Mouse (Mus musculus) CH12.LX (cell line): ENCODE measurements around the gene Krt42. TPM values are rescaled to one million over a fixed set of nuclear protein-coding genes. Genes with fewer than 3 reads are reported as not detected.

Source experiments
- DNase-seq: peaks from one replicate; pipeline ENCODE4 v3.0.0-alpha.2; 2013; ENCODE audit errors: extremely low read depth
- H3K27ac ChIP-seq: 2 replicates; pipeline ENCODE4 v1.5.1; 2012; ENCODE audit warnings: low read depth, mild to moderate bottlenecking, control low read depth, moderate library complexity; ENCODE audit not compliant: insufficient read depth
- H3K27me3 ChIP-seq: replicated peaks from 2 replicates; pipeline ENCODE3; 2012; ENCODE audit warnings: inconsistent platforms
- H3K36me3 ChIP-seq, 2 experiments: replicated peaks in 1 of 2; 2 replicates each; pipeline versions ENCODE3 to v1.6.1; 2012; ENCODE audit warnings: inconsistent platforms in 1 of 2, low read length in 1 of 2, mild to moderate bottlenecking in 1 of 2, mixed read lengths in 1 of 2, moderate library complexity in 1 of 2; ENCODE audit not compliant: control insufficient read depth in 1 of 2, insufficient read depth in 1 of 2
- H3K4me1 ChIP-seq, 2 experiments: 2 replicates each; pipeline ENCODE4 v1.6.1; 2012; ENCODE audit warnings: inconsistent platforms in 1 of 2, moderate library complexity in 1 of 2; ENCODE audit not compliant: insufficient read depth in 2 of 2, control insufficient read depth in 1 of 2
- H3K4me2 ChIP-seq: 2 replicates; pipeline ENCODE4 v1.6.1; 2012; ENCODE audit warnings: low read depth, mild to moderate bottlenecking, control low read depth; ENCODE audit not compliant: poor library complexity, insufficient read depth, severe bottlenecking
- H3K4me3 ChIP-seq, 3 experiments: fragments of 150-350 bp in 1 of 3; sonication (generic) in 1 of 3; replicated peaks in 1 of 3; 2 replicates each; pipeline versions ENCODE3 to v1.5.1; 2011 to 2012; ENCODE audit warnings: low read depth in 2 of 3, low read length in 2 of 3, mild to moderate bottlenecking in 2 of 3, moderate library complexity in 2 of 3, control low read depth in 1 of 3, improper control_type of control experiment in 1 of 3, inconsistent platforms in 1 of 3, mixed read lengths in 1 of 3; ENCODE audit not compliant: poor library complexity in 1 of 3
- H3K79me2 ChIP-seq: replicated peaks from 2 replicates; pipeline ENCODE4 v1.6.1; 2012; ENCODE audit warnings: mild to moderate bottlenecking, moderate library complexity; ENCODE audit not compliant: control insufficient read depth, poor library complexity, insufficient read depth, severe bottlenecking; ENCODE audit errors: extremely low read depth
- H3K9ac ChIP-seq: 2 replicates; pipeline ENCODE4 v1.6.1; 2012; ENCODE audit warnings: low read depth, mild to moderate bottlenecking, control low read depth, moderate library complexity; ENCODE audit not compliant: insufficient read depth
- H3K9me3 ChIP-seq: replicated peaks from 2 replicates; pipeline ENCODE3; 2012; ENCODE audit warnings: low read length, inconsistent platforms, mixed read lengths
- BHLHE40 ChIP-seq: IDR thresholded peaks from 2 replicates; pipeline ENCODE4 v1.6.1; 2011; ENCODE audit warnings: mild to moderate bottlenecking, low read depth, low read length, improper control_type of control experiment
- CHD1 ChIP-seq: IDR thresholded peaks from 2 replicates; pipeline ENCODE4 v1.6.1; 2012; ENCODE audit warnings: low read depth, low read length, improper control_type of control experiment, inconsistent platforms
- JUN ChIP-seq: IDR thresholded peaks from 2 replicates; pipeline ENCODE4 v1.6.1; 2011; ENCODE audit warnings: low read depth, mild to moderate bottlenecking, low read length, improper control_type of control experiment, moderate library complexity; ENCODE audit not compliant: insufficient read depth
- JUND ChIP-seq: conservative IDR thresholded peaks from 2 replicates; pipeline ENCODE4 v1.6.1; 2011; ENCODE audit warnings: low read depth, low read length, improper control_type of control experiment
- MAFK ChIP-seq: IDR thresholded peaks from 2 replicates; pipeline ENCODE4 v1.6.1; 2011; ENCODE audit warnings: low read length, improper control_type of control experiment; ENCODE audit not compliant: insufficient replicate concordance
- MAX ChIP-seq: IDR thresholded peaks from 2 replicates; pipeline ENCODE4 v1.6.1; 2011; ENCODE audit warnings: low read length, improper control_type of control experiment
- MAZ ChIP-seq: IDR thresholded peaks from 2 replicates; pipeline ENCODE4 v1.6.1; 2012; ENCODE audit warnings: low read depth, mild to moderate bottlenecking, inconsistent platforms, low read length, improper control_type of control experiment, moderate library complexity
- MEF2A ChIP-seq: IDR thresholded peaks from 2 replicates; pipeline ENCODE4 v1.6.1; 2014; ENCODE audit warnings: low read depth, mild to moderate bottlenecking, inconsistent platforms, low read length, improper control_type of control experiment, borderline replicate concordance
- MXI1 ChIP-seq: IDR thresholded peaks from 2 replicates; pipeline ENCODE4 v1.6.1; 2011; ENCODE audit warnings: mild to moderate bottlenecking, low read depth, low read length, improper control_type of control experiment
- MYC ChIP-seq: IDR thresholded peaks from 2 replicates; pipeline ENCODE4 v1.6.1; 2011; ENCODE audit warnings: low read depth, mild to moderate bottlenecking, improper control_type of control experiment, low read length
- POLR2A ChIP-seq: IDR thresholded peaks from 2 replicates; pipeline ENCODE4 v1.6.1; 2011; ENCODE audit warnings: low read depth, mild to moderate bottlenecking, improper control_type of control experiment, low read length
- RAD21 ChIP-seq: IDR thresholded peaks from 2 replicates; pipeline ENCODE4 v1.6.1; 2011; ENCODE audit warnings: low read depth, mild to moderate bottlenecking, low read length, improper control_type of control experiment, moderate library complexity
- USF1 ChIP-seq: IDR thresholded peaks from 2 replicates; pipeline ENCODE4 v1.6.1; 2014; ENCODE audit warnings: low read depth, mild to moderate bottlenecking, inconsistent platforms, low read length, improper control_type of control experiment
- dilution Hi-C: fragments of 300-500 bp; cut with MboI; formaldehyde crosslinking; loops from 2 replicates; pipeline ENCODE4 v1.14.3; 2020; ENCODE audit warnings: low sequenced_read_pairs; ENCODE audit not compliant: extremely low pct_unique_long_range_greater_than_20kb, extremely low pct_ligation_motif_present
- in situ Hi-C: fragments of 300-500 bp; cut with MboI; formaldehyde crosslinking; loops from 3 replicates; pipeline ENCODE4 v1.14.3; 2019; ENCODE audit warnings: low sequenced_read_pairs, low pct_ligation_motif_present, low pct_unique_long_range_greater_than_20kb, mixed read lengths
- polyA plus RNA-seq: library from polyadenylated mRNA; unstranded; fragments of >175 nt; gene quantifications from 2 replicates; pipeline ENCODE4 v1.2.1, GENCODE M21; 2012; ENCODE audit warnings: low read depth; ENCODE audit not compliant: insufficient read length
- total RNA-seq, 2 experiments: library from RNA; depleted of rRNA; stranded (reverse); fragments of 300-350 nt in 1 of 2; fragments of >200 nt in 1 of 2; gene quantifications; 2 replicates each; pipeline ENCODE4 v1.2.3; 2012 to 2014

The Krt42 gene
- total and polyA plus RNA-seq, 3 experiments, result not detected

DNA sequence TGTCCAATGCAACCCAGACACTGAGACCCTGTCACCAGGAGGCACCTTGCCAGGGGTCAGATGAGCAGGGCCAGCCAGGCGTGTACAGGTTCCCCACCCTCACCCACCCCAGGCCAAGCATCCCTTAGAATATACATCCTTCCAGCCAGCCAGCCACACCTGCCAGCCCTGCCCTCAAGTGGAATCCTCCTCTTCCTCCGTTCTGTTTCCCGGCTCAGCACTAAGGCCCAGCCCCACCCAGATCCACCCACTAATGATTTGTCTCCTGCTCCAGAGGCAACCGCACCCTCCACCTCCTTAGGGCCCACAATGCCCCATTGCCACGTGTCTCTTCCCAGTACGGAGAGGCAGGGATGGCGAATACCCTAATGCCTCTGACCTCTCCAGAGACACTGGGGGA, 5.0 kb upstream of the Krt42 start:
- Histone ChIP-seq H3K4me2 (no peak overlapping the region), H3K9ac (no peak overlapping the region), H3K4me3 (no peak overlapping the region), H3K36me3 (no peaks in the 10 kb centered on the region), H3K27ac (no peak overlapping the region), H3K9me3 (no peaks in the 10 kb centered on the region), H3K79me2 (no peaks in the 10 kb centered on the region), H3K27me3 (peaks cover 88% of the 10 kb centered on the region), H3K4me1 (no peaks in the 10 kb centered on the region)
- in situ Hi-C loops (loop anchor here (25.0 kb wide), 2 partner anchors 537 to 887 kb away; partner anchors contain the start of genes Gm14180 and Krt10), dilution Hi-C loops (no loop called here)
- no peak for DNase-seq
- no peak for TF ChIP-seq RAD21
- no peak for TF ChIP-seq POLR2A
- no peak for TF ChIP-seq JUND
- no peak for TF ChIP-seq MXI1
- no peak for TF ChIP-seq BHLHE40
- TF ChIP-seq MYC, result no peak
- TF ChIP-seq JUN, result no peak
- no peak for TF ChIP-seq CHD1
- no peak for TF ChIP-seq MAX
- TF ChIP-seq MAZ, result no peak

DNA sequence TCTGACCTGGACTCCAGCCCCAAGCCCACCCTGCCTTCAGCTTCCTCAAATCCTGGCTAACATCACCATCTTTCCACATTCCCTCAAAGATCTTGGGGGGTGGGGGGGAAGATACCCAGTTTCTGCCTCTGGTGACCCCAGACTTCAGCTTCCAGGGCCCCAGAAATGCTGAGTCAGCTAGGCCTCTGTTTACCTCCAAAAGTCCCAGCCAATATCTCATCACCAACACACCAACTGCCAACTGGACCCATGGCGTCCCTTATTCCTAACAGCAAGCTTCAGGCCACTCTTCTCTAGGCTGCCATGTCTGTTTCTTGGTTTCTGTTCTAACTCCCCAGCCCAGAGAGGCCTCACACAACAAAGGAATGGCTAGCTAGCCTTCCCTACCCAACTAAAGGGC, 2.2 kb upstream of the Krt42 start:
- in situ Hi-C loops, result no loop called here

DNA sequence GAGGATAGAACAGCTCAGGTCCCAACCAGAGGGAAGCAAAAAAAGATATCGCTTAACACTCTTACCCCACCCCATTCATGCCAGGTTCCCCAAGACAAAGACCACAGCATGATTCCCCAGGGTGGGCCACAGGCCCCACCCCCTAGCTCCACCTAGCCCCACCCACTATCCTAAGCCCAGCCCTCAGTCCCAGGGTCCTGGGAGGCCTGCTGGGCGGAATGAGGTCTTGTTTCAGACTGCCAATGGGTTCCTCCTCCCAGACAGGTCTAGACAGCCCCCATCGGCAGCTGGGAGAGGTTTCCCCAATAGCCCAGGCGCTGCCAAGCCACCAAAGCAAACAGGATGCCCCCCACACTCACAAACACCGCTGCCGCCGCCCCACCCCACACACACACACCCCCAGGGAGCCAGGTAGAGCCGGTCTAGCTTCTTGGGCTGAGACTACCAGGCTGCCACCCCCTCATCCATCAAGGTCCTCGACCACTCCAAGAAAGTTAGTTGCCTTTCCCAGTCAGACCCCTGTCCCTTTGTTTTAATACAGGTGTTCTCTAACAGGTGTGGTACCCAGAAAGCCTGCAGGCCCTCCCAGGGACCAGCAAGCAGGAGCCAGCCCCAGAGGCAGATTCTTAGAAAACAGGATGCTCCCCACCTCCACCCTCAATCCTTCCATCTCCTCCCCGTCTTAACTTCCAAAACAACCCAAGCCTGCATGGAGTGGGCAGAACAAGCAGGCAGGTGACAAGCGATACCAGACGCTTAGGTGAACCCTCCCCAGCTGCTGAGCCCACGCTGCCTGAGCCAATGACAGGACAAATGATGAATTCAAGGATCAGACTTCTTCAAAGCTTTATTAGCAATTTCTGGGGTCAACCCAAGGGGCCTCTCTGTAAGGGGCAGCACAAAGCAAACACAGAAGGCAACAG, 7.4 kb downstream of the Krt42 start:
- H3K9me3 ChIP-seq, result no peaks in the 10 kb centered on the region
- DNase-seq, result no peak
- TF ChIP-seq MAFK, result no peak
- TF ChIP-seq, all 38 proteins: peak for 0
- Histone ChIP-seq H3K4me2 (no peak overlapping the region), H3K79me2 (no peaks in the 10 kb centered on the region), H3K4me3 (no peak overlapping the region), H3K9ac (no peak overlapping the region), H3K27me3 (peaks cover 98% of the 10 kb centered on the region), H3K4me1 (peaks cover 13 to 32% of the 10 kb centered on the region in 2 experiments), H3K27ac (no peak overlapping the region), H3K36me3 (no peaks in the 10 kb centered on the region)
- dilution Hi-C loops, result no loop called here
- in situ Hi-C loops, result no loop called here

More for the DNA sequence above, 2.2 kb upstream of the Krt42 start:
- H3K27ac ChIP-seq, result no peak overlapping the region
- peaks cover 89% of the 10 kb centered on the region for H3K27me3 ChIP-seq
- no peak for DNase-seq
- TF ChIP-seq MEF2A, result no peak
- TF ChIP-seq JUN, result no peak
- no peak for TF ChIP-seq USF1
- TF ChIP-seq MAFK, result peak; percentile 71; the same call in 1 of the 2 replicates
- H3K9ac ChIP-seq, result no peak overlapping the region
- no peaks in the 10 kb centered on the region for H3K4me1 ChIP-seq
- no peak overlapping the region for H3K4me2 ChIP-seq
- H3K79me2 ChIP-seq, result no peaks in the 10 kb centered on the region
- H3K9me3 ChIP-seq, result no peaks in the 10 kb centered on the region
- H3K36me3 ChIP-seq, result no peaks in the 10 kb centered on the region
- H3K4me3 ChIP-seq, result no peak overlapping the region
- dilution Hi-C loops, result no loop called here
